16 mouse cellular contexts compared by ENCODE assay signal in genomic region chr11:99118420-99118819, GRCm38 (mm10). TPM values are rescaled to one million over a fixed set of nuclear protein-coding genes. Genes with fewer than 3 reads are reported as not detected.
DNase-seq lines count a peak whose midpoint lies in the region; ATAC-seq and TF ChIP-seq lines count a peak whose summit lies in the region.
"Had no signal": no experiment of that assay in that cellular context is flagged by ENCODE, and none has a peak within 500 bp of the region (broad histone marks: within the 10 kb centered on the region; RNA-seq: fewer than 3 reads in every experiment).

No protein-coding gene starts in this region.

- H3K4me3 ChIP-seq in intestine, postnatal 0 days (ENCODE audit: low read depth, low read length) = no peak overlapping the region
- H3K4me3 ChIP-seq in intestine, embryonic 16.5 days (ENCODE audit: low read length) = no peak overlapping the region
- H3K4me3 ChIP-seq in midbrain, embryonic 11.5 days (ENCODE audit: low read depth, low read length) = no peak overlapping the region
- H3K4me3 ChIP-seq in midbrain, embryonic 16.5 days (ENCODE audit: low read depth, low read length) = no peak overlapping the region
- H3K4me3 ChIP-seq in embryonic facial prominence, embryonic 13.5 days = no peak overlapping the region
- H3K4me3 ChIP-seq in forebrain, embryonic 16.5 days (replicated peaks; ENCODE audit: low read length) = no peak overlapping the region
- H3K4me3 ChIP-seq: neural tube, embryonic 12.5 days had no signal

- H3K4me1 ChIP-seq in intestine, postnatal 0 days (replicated peaks; ENCODE audit: control insufficient read depth, insufficient read depth, low read length) = peaks cover 2% of the 10 kb centered on the region; the same call in 1 of the 2 replicates
- H3K4me1 ChIP-seq in intestine, embryonic 16.5 days (ENCODE audit: control insufficient read depth, insufficient read depth, low read length) = peaks cover 6% of the 10 kb centered on the region; the same call in 1 of the 2 replicates
- peaks cover 10% of the 10 kb centered on the region for H3K4me1 ChIP-seq in midbrain, embryonic 11.5 days (ENCODE audit: control insufficient read depth, insufficient read depth, low read length)
- H3K4me1 ChIP-seq in midbrain, embryonic 16.5 days (ENCODE audit: control insufficient read depth, insufficient read depth, low read length) = peaks cover 9% of the 10 kb centered on the region
- peaks cover 58% of the 10 kb centered on the region for H3K4me1 ChIP-seq in embryonic facial prominence, embryonic 13.5 days
- peaks cover 4% of the 10 kb centered on the region for H3K4me1 ChIP-seq in forebrain, embryonic 16.5 days (replicated peaks; ENCODE audit: control insufficient read depth, insufficient read depth, low read length)

- H3K27me3 ChIP-seq in intestine, postnatal 0 days (replicated peaks; ENCODE audit: control insufficient read depth, insufficient read depth, low read length) = no peaks in the 10 kb centered on the region
- no peaks in the 10 kb centered on the region for H3K27me3 ChIP-seq in intestine, embryonic 16.5 days (replicated peaks; ENCODE audit: control insufficient read depth, insufficient read depth, low read length)
- no peaks in the 10 kb centered on the region for H3K27me3 ChIP-seq in midbrain, embryonic 11.5 days (ENCODE audit: control insufficient read depth, insufficient read depth, low read length)
- H3K27me3 ChIP-seq in midbrain, embryonic 16.5 days (ENCODE audit: control insufficient read depth, insufficient read depth, low read depth, low read length) = no peaks in the 10 kb centered on the region
- no peaks in the 10 kb centered on the region for H3K27me3 ChIP-seq in embryonic facial prominence, embryonic 13.5 days
- no peaks in the 10 kb centered on the region for H3K27me3 ChIP-seq in forebrain, embryonic 16.5 days (replicated peaks; ENCODE audit: control insufficient read depth, insufficient read depth, low read length)
- H3K27me3 ChIP-seq: neural tube, embryonic 12.5 days had no signal

- no peak overlapping the region for H3K27ac ChIP-seq in intestine, postnatal 0 days (ENCODE audit: low read depth, low read length)
- H3K27ac ChIP-seq in intestine, embryonic 16.5 days (ENCODE audit: low read length) = no peak overlapping the region
- H3K27ac ChIP-seq in midbrain, embryonic 11.5 days (ENCODE audit: low read depth, low read length) = no peak overlapping the region
- no peak overlapping the region for H3K27ac ChIP-seq in midbrain, embryonic 16.5 days (ENCODE audit: low read length)
- H3K27ac ChIP-seq in embryonic facial prominence, embryonic 13.5 days = peak overlapping the region; percentile 58
- no peak overlapping the region for H3K27ac ChIP-seq in forebrain, embryonic 16.5 days (ENCODE audit: low read length)
- H3K27ac ChIP-seq: neural tube, embryonic 12.5 days had no signal

- no peak overlapping the region for H3K9ac ChIP-seq in intestine, postnatal 0 days (ENCODE audit: low read depth, low read length)
- no peak overlapping the region for H3K9ac ChIP-seq in intestine, embryonic 16.5 days (ENCODE audit: low read depth, low read length)
- no peak overlapping the region for H3K9ac ChIP-seq in midbrain, embryonic 11.5 days (ENCODE audit: low read length)
- H3K9ac ChIP-seq in midbrain, embryonic 16.5 days (ENCODE audit: low read depth, low read length) = no peak overlapping the region
- no peak overlapping the region for H3K9ac ChIP-seq in embryonic facial prominence, embryonic 13.5 days
- no peak overlapping the region for H3K9ac ChIP-seq in forebrain, embryonic 16.5 days (replicated peaks; ENCODE audit: low read depth, low read length)
- H3K9ac ChIP-seq: neural tube, embryonic 12.5 days had no signal

- H3K9me3 ChIP-seq in intestine, postnatal 0 days (ENCODE audit: control insufficient read depth) = no peaks in the 10 kb centered on the region
- H3K9me3 ChIP-seq in intestine, embryonic 16.5 days (ENCODE audit: control insufficient read depth, low read length) = no peaks in the 10 kb centered on the region
- H3K9me3 ChIP-seq in midbrain, embryonic 11.5 days (ENCODE audit: control insufficient read depth, low read length) = no peaks in the 10 kb centered on the region
- no peaks in the 10 kb centered on the region for H3K9me3 ChIP-seq in midbrain, embryonic 16.5 days (replicated peaks; ENCODE audit: control insufficient read depth, low read length, poor library complexity, severe bottlenecking)
- no peaks in the 10 kb centered on the region for H3K9me3 ChIP-seq in embryonic facial prominence, embryonic 13.5 days
- H3K9me3 ChIP-seq in forebrain, embryonic 16.5 days (ENCODE audit: control insufficient read depth, low read length) = no peaks in the 10 kb centered on the region
- H3K9me3 ChIP-seq: neural tube, embryonic 12.5 days had no signal

- peak; percentile 67 for DNase-seq in midbrain, embryonic 11.5 days (ENCODE audit: low spot score, missing footprints)
- no peak for DNase-seq in embryo, embryonic 10.5 days (ENCODE audit: low spot score)
- DNase-seq: cerebellum, adult 18-20 months; cerebellum, postnatal 36 days; kidney, adult 11 months; kidney, postnatal 25 days; lung, adult 2 months; lung, postnatal 4 days; thymus, postnatal 25 days had no signal

- 87% methylated on average over 1 of the region's 1 CpGs for WGBS in intestine, postnatal 0 days
- 97% methylated on average over 1 of the region's 1 CpGs for WGBS in intestine, embryonic 16.5 days
- WGBS in midbrain, embryonic 11.5 days = 94% methylated on average over 1 of the region's 1 CpGs
- 92% methylated on average over 1 of the region's 1 CpGs for WGBS in midbrain, embryonic 16.5 days
- 93% methylated on average over 1 of the region's 1 CpGs for WGBS in embryonic facial prominence, embryonic 13.5 days
- WGBS in forebrain, embryonic 16.5 days = 90% methylated on average over 1 of the region's 1 CpGs

- ATAC-seq in intestine, postnatal 0 days = no peak
- ATAC-seq in intestine, embryonic 16.5 days = no peak
- ATAC-seq in midbrain, embryonic 11.5 days (ENCODE audit: low FRiP score) = no peak
- no peak for ATAC-seq in midbrain, embryonic 16.5 days
- ATAC-seq in embryonic facial prominence, embryonic 13.5 days (ENCODE audit: insufficient number of reproducible peaks, insufficient read depth, low FRiP score, low TSS enrichment, low read depth) = no peak
- ATAC-seq in forebrain, embryonic 16.5 days = no peak
- ATAC-seq: hindbrain, embryonic 16.5 days had no signal

- no peak overlapping the region for H3K4me2 ChIP-seq in intestine, postnatal 0 days (replicated peaks; ENCODE audit: low read depth)
- H3K4me2 ChIP-seq in intestine, embryonic 16.5 days (ENCODE audit: low read depth, low read length) = no peak overlapping the region
- no peak overlapping the region for H3K4me2 ChIP-seq in midbrain, embryonic 11.5 days
- no peak overlapping the region for H3K4me2 ChIP-seq in midbrain, embryonic 16.5 days (ENCODE audit: low read length)
- H3K4me2 ChIP-seq in embryonic facial prominence, embryonic 13.5 days = no peak overlapping the region
- H3K4me2 ChIP-seq in forebrain, embryonic 16.5 days (ENCODE audit: low read length) = no peak overlapping the region
- H3K4me2 ChIP-seq: neural tube, embryonic 12.5 days had no signal

- peak; percentile 37 for TF ChIP-seq CTCF in intestine, postnatal 0 days (IDR thresholded peaks at IDR 0.05; ENCODE audit: low read depth)

- no peaks in the 10 kb centered on the region for H3K36me3 ChIP-seq in intestine, postnatal 0 days (ENCODE audit: control insufficient read depth, insufficient read depth)
- no peaks in the 10 kb centered on the region for H3K36me3 ChIP-seq in intestine, embryonic 16.5 days (ENCODE audit: control insufficient read depth, insufficient read depth, low read length)
- no peaks in the 10 kb centered on the region for H3K36me3 ChIP-seq in midbrain, embryonic 11.5 days (ENCODE audit: control insufficient read depth, insufficient read depth, low read length)
- H3K36me3 ChIP-seq in midbrain, embryonic 16.5 days (ENCODE audit: control insufficient read depth, insufficient read depth, low read length) = no peaks in the 10 kb centered on the region
- no peaks in the 10 kb centered on the region for H3K36me3 ChIP-seq in embryonic facial prominence, embryonic 13.5 days
- no peaks in the 10 kb centered on the region for H3K36me3 ChIP-seq in forebrain, embryonic 16.5 days (ENCODE audit: control insufficient read depth, insufficient read depth)
- H3K36me3 ChIP-seq: neural tube, embryonic 12.5 days had no signal

RNA-seq across cellular contexts. Expression of gene Tns4, which starts 29.3 kb away (rescaled TPM):
- polyA plus RNA-seq in intestine, postnatal 0 days (2015; fragmentation: Nextera tagmentation; extraction: Ambion mirVana) = 0.39 and 0.53 TPM in 2 replicates
- 0.65 and 1.3 TPM in 2 replicates for polyA plus RNA-seq in intestine, embryonic 16.5 days (2015; fragmentation: Nextera tagmentation; extraction: Ambion mirVana)
- polyA plus RNA-seq in midbrain, embryonic 11.5 days (2014; fragmentation: Nextera tagmentation; extraction: Ambion mirVana) = 0.23 and 0.67 TPM in 2 replicates
- 0.04 and 0.09 TPM in 2 replicates for polyA plus RNA-seq in midbrain, embryonic 16.5 days (2015; fragmentation: Nextera tagmentation; extraction: Ambion mirVana)
- 0.53 and 0.73 TPM in 2 replicates for polyA plus RNA-seq in embryonic facial prominence, embryonic 13.5 days (2015; fragmentation: Nextera tagmentation; extraction: Ambion mirVana)
- not detected in 2 replicates for polyA plus RNA-seq in forebrain, embryonic 16.5 days (2015; fragmentation: Nextera tagmentation; extraction: Ambion mirVana)

RNA-seq across cellular contexts. Expression of gene Ccr7, which starts 36.5 kb away (rescaled TPM):
- 0.14 TPM in 1 of 2 replicates, not detected in the other for polyA plus RNA-seq in intestine, postnatal 0 days (2015; fragmentation: Nextera tagmentation; extraction: Ambion mirVana)
- 0.36 and 0.64 TPM in 2 replicates for polyA plus RNA-seq in intestine, embryonic 16.5 days (2015; fragmentation: Nextera tagmentation; extraction: Ambion mirVana)
- polyA plus RNA-seq in midbrain, embryonic 11.5 days (2014; fragmentation: Nextera tagmentation; extraction: Ambion mirVana) = 0.41 TPM in 1 of 2 replicates, not detected in the other
- 0.15 TPM in 1 of 2 replicates, not detected in the other for polyA plus RNA-seq in midbrain, embryonic 16.5 days (2015; fragmentation: Nextera tagmentation; extraction: Ambion mirVana)
- 0.30 and 0.69 TPM in 2 replicates for polyA plus RNA-seq in embryonic facial prominence, embryonic 13.5 days (2015; fragmentation: Nextera tagmentation; extraction: Ambion mirVana)
- polyA plus RNA-seq in forebrain, embryonic 16.5 days (2015; fragmentation: Nextera tagmentation; extraction: Ambion mirVana) = 0.16 TPM in 1 of 2 replicates, not detected in the other
- polyA plus RNA-seq: hindbrain, embryonic 16.5 days had no signal
